Comparison of ENCODE assay signal across 8 mouse cellular contexts in the genomic region with DNA sequence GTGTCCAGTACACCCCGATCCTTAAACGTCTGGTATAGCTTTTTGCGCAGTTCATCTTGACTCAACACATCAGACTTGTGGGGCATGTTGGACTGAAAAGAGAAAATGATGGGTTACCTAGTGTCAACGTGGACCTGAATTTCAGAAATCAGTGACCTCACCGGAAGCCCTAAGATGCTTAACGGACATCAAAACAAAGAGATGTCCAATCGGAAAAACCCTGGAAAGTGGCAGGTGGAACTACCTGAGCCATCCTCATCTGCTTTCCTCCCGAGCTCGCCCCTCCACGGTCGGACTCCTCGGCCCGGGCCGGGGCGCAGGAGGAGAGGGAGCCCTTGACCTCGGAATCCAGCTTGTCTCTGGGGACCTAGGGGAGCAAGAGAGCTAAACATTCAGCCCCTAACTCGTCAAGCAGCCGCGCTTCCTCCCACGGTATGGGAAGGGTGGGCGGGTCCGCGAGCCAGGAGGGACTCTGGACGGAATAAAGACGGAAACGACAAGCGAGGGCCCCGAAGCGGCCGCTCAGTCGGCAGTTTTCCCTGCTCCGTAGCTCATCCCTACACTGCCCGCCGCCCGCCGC. TPM values are rescaled to one million over a fixed set of nuclear protein-coding genes. Genes with fewer than 3 reads are reported as not detected.
DNase-seq lines count a peak whose midpoint lies in the region; ATAC-seq and TF ChIP-seq lines count a peak whose summit lies in the region.

A gene (plus strand): TSS at position 539 of the 580 bp plus-strand sequence.

- DNase-seq in cerebellum, adult 11 months: peak; percentile 25
- no peak for DNase-seq in cerebellum, postnatal 10 days
- peak; percentile 5 for DNase-seq in thymus, postnatal 0 days (ENCODE audit: low spot score)
- no peak for DNase-seq in thymus, postnatal 25 days
- no peak for DNase-seq in gastrocnemius, adult 2 months
- no peak for DNase-seq in stomach, postnatal 0 days (ENCODE audit: low spot score)

- peak within 1 kb of the TSS; percentile 94 for H3K27ac ChIP-seq in gastrocnemius, adult 2 months
- H3K27ac ChIP-seq in hindbrain, embryonic 15.5 days (replicated peaks): peak within 1 kb of the TSS; percentile 90
- peak within 1 kb of the TSS; percentile 78 for H3K27ac ChIP-seq in liver, embryonic 15.5 days (replicated peaks)
- peak within 1 kb of the TSS; percentile 85 for H3K27ac ChIP-seq in stomach, postnatal 0 days (replicated peaks)

- H3K4me2 ChIP-seq in hindbrain, embryonic 15.5 days: peak within 1 kb of the TSS; percentile 55
- H3K4me2 ChIP-seq in liver, embryonic 15.5 days: peak within 1 kb of the TSS; percentile 72
- peak within 1 kb of the TSS; percentile 59 for H3K4me2 ChIP-seq in stomach, postnatal 0 days (replicated peaks; ENCODE audit: low read depth)

- ATAC-seq in hindbrain, embryonic 15.5 days (ENCODE audit: low FRiP score, low read depth): peak; percentile 85
- ATAC-seq in liver, embryonic 15.5 days (ENCODE audit: insufficient read depth): peak; percentile 68
- peak; percentile 18; the same call in 1 of the 2 replicates for ATAC-seq in stomach, postnatal 0 days (ENCODE audit: low FRiP score, low TSS enrichment)

- intact Hi-C loops in gastrocnemius, adult 2 months (cut with DNase I): loop anchor here (1.0 to 10.0 kb wide), 2 partner anchors 70 to 215 kb away; no protein-coding TSS in a partner anchor

- peak within 1 kb of the TSS; percentile 72 for H3K9ac ChIP-seq in hindbrain, embryonic 15.5 days
- peak within 1 kb of the TSS; percentile 74 for H3K9ac ChIP-seq in liver, embryonic 15.5 days
- H3K9ac ChIP-seq in stomach, postnatal 0 days (ENCODE audit: low read length): peak within 1 kb of the TSS; percentile 78

- no peak for TF ChIP-seq EP300 in stomach, postnatal 0 days (optimal IDR thresholded peaks at IDR 0.05)

- no peak for TF ChIP-seq CTCF in gastrocnemius, adult 2 months (IDR thresholded peaks at IDR 0.05)
- no peak for TF ChIP-seq CTCF in stomach, postnatal 0 days (IDR thresholded peaks at IDR 0.05; ENCODE audit: low read depth)

- no peaks in the 10 kb centered on the region for H3K9me3 ChIP-seq in hindbrain, embryonic 15.5 days
- H3K9me3 ChIP-seq in liver, embryonic 15.5 days (replicated peaks): no peaks in the 10 kb centered on the region
- H3K9me3 ChIP-seq in stomach, postnatal 0 days (ENCODE audit: control insufficient read depth, low read length): no peaks in the 10 kb centered on the region

- H3K36me3 ChIP-seq in hindbrain, embryonic 15.5 days: no peaks in the 10 kb centered on the region
- H3K36me3 ChIP-seq in liver, embryonic 15.5 days (replicated peaks): 0 out of 2 replicates have a peak, but pooled peaks cover 2% of the 10 kb centered on the region
- no peaks in the 10 kb centered on the region for H3K36me3 ChIP-seq in stomach, postnatal 0 days (ENCODE audit: control insufficient read depth, insufficient read depth, low read length)

- WGBS in hindbrain, embryonic 15.5 days: 12% methylated on average over 28 of the region's 36 CpGs
- WGBS in liver, embryonic 15.5 days (ENCODE audit: insufficient replicate concordance): 11% methylated on average over 32 of the region's 36 CpGs
- WGBS in stomach, postnatal 0 days: 16% methylated on average over 25 of the region's 36 CpGs

- H3K4me3 ChIP-seq in gastrocnemius, adult 2 months: peak within 1 kb of the TSS; percentile 83
- H3K4me3 ChIP-seq in hindbrain, embryonic 15.5 days: peak within 1 kb of the TSS; percentile 65
- peak within 1 kb of the TSS; percentile 70 for H3K4me3 ChIP-seq in liver, embryonic 15.5 days (replicated peaks)
- H3K4me3 ChIP-seq in stomach, postnatal 0 days (ENCODE audit: low read depth, low read length): peak within 1 kb of the TSS; percentile 58

- peaks cover 14% of the 10 kb centered on the region for H3K4me1 ChIP-seq in hindbrain, embryonic 15.5 days (replicated peaks)
- peaks cover 12% of the 10 kb centered on the region; the same call in 1 of the 2 replicates for H3K4me1 ChIP-seq in liver, embryonic 15.5 days (replicated peaks)
- no peaks in the 10 kb centered on the region for H3K4me1 ChIP-seq in stomach, postnatal 0 days (replicated peaks; ENCODE audit: control insufficient read depth, insufficient read depth)

- no peaks in the 10 kb centered on the region for H3K27me3 ChIP-seq in hindbrain, embryonic 15.5 days
- H3K27me3 ChIP-seq in liver, embryonic 15.5 days: no peaks in the 10 kb centered on the region; the same call in none of the 2 replicates
- no peaks in the 10 kb centered on the region for H3K27me3 ChIP-seq in stomach, postnatal 0 days (ENCODE audit: control insufficient read depth, insufficient read depth, low read length)

RNA-seq across cellular contexts. Expression of the gene that starts here (rescaled TPM):
- 29.8 and 31.5 TPM in 2 replicates for polyA plus RNA-seq in thymus, postnatal 0 days (2015; fragmentation: Nextera tagmentation; extraction: Ambion mirVana)
- 10 to 100 TPM; 19.2 to 20.0 TPM for total RNA-seq in gastrocnemius, adult 2 months (2021)
- polyA plus RNA-seq in hindbrain, embryonic 15.5 days (2015; fragmentation: Nextera tagmentation; extraction: Ambion mirVana): 78.9 and 87.4 TPM in 2 replicates
- polyA plus RNA-seq in liver, embryonic 15.5 days (2015; fragmentation: Nextera tagmentation; extraction: Ambion mirVana): 9.7 and 9.9 TPM in 2 replicates
- polyA plus RNA-seq in stomach, postnatal 0 days (2015; fragmentation: Nextera tagmentation; extraction: Ambion mirVana): 28.3 and 28.5 TPM in 2 replicates

Comparison
In these comparisons a context has a peak if more than half of its experiments do, and no peak if none do; other contexts are left out.
1. DNase-seq: peak in cerebellum, adult 11 months (single experiment) and thymus, postnatal 0 days (single experiment); none in cerebellum, postnatal 10 days (0 of 2), thymus, postnatal 25 days (single experiment), gastrocnemius, adult 2 months (single experiment) and stomach, postnatal 0 days (single experiment).
2. ATAC-seq: peak in every context shown above with its lines; median percentile 85 in hindbrain, embryonic 15.5 days; 68 in liver, embryonic 15.5 days; 18 in stomach, postnatal 0 days.
3. Peak in every context shown above with its lines, with median percentiles within 50 percentile points of each other: H3K27ac ChIP-seq, H3K4me3 ChIP-seq, H3K4me2 ChIP-seq and H3K9ac ChIP-seq.